13 mouse cellular contexts compared by ENCODE assay signal in the genomic region with DNA sequence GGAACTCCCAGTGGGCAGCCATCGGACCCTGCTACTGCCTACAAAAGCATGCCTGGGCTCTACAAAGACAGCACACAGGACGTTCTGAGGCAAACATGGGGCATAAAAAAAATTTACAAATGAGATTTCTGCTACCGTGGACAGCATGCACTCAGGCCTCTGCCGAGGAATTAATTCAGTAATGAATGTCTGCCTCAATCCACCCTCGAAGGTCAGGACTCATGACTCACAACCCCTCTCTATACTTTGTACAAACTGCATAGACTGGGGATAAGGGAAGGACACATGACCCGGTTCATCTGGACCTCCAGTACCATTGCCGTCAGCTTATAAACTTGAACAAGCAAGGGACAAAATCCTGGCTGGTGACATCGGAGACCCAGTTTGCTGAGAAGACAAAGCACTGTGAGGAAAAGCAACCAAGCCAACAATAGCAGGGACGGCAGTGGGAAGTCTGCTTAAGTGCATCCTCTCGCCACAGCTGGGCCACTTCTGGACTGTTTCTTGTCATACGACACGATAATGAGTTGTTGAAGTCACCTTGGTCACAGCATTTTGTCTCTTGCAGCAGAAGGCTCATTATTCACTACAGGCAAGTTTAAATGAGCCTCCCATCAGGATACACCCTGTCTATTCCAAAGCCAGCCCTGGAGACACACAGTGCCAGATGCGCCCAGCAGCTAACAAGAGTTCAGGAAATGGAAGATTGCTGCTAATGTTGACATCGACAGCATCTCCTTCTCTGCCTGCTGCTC.
DNase-seq lines count a peak whose midpoint lies in the region; ATAC-seq and TF ChIP-seq lines count a peak whose summit lies in the region.
"Had no signal": no experiment of that assay in that cellular context is flagged by ENCODE, and none has a peak within 500 bp of the region (broad histone marks: within the 10 kb centered on the region; RNA-seq: fewer than 3 reads in every experiment).

No protein-coding gene starts in this region.

- no peak overlapping the region for H3K4me2 ChIP-seq in forebrain, embryonic 13.5 days
- H3K4me2 ChIP-seq in hindbrain, postnatal 0 days (ENCODE audit: low read depth, low read length): no peak overlapping the region
- H3K4me2 ChIP-seq in liver, postnatal 0 days (ENCODE audit: low read depth, low read length): no peak overlapping the region

- intact Hi-C loops in heart, adult 2 months (cut with DNase I): no loop called here

- no peak for TF ChIP-seq CTCF in heart, adult 2 months (IDR thresholded peaks at IDR 0.05)
- TF ChIP-seq CTCF in hindbrain, postnatal 0 days (IDR thresholded peaks at IDR 0.05; ENCODE audit: low read depth): no peak
- TF ChIP-seq CTCF in liver, postnatal 0 days (IDR thresholded peaks at IDR 0.05; ENCODE audit: low read depth): no peak

- no peaks in the 10 kb centered on the region for H3K79me2 ChIP-seq in heart, adult 2 months (replicated peaks; ENCODE audit: control insufficient read depth, insufficient read depth, low read length)

- TF ChIP-seq EP300 in heart, adult 2 months (IDR thresholded peaks at IDR 0.05; ENCODE audit: insufficient read depth, low read depth, low read length): no peak
- TF ChIP-seq EP300 in liver, postnatal 0 days (IDR thresholded peaks at IDR 0.05; ENCODE audit: low read depth): no peak

- no peaks in the 10 kb centered on the region; the same call in 1 of the 2 replicates for H3K4me1 ChIP-seq in heart, adult 2 months (ENCODE audit: control insufficient read depth, insufficient read depth, low read length)
- peaks cover 25% of the 10 kb centered on the region for H3K4me1 ChIP-seq in forebrain, embryonic 13.5 days
- no peaks in the 10 kb centered on the region for H3K4me1 ChIP-seq in hindbrain, postnatal 0 days (ENCODE audit: insufficient read depth, low read length)
- H3K4me1 ChIP-seq in liver, postnatal 0 days (ENCODE audit: insufficient read depth): peaks cover 4% of the 10 kb centered on the region; the same call in 1 of the 2 replicates

- peak; percentile 89 for DNase-seq in heart, adult 11 months
- no peak for DNase-seq in heart, adult 2 months
- peak; percentile 58 for DNase-seq in MN1 (ENCODE audit: low spot score)
- peak; percentile 25 for DNase-seq in hindbrain, postnatal 0 days (ENCODE audit: low spot score)
- no peak for DNase-seq in liver, postnatal 0 days
- no peak for DNase-seq in natural killer cell, adult 2 months (ENCODE audit: low spot score in 2 of 2)
- DNase-seq in urinary bladder, adult 2 months (ENCODE audit: low spot score): no peak
- DNase-seq: cerebellum, adult 11-12 months; lung, postnatal 14 days; thymus, postnatal 25 days had no signal

- H3K27ac ChIP-seq in heart, adult 2 months: no peak overlapping the region
- peak overlapping the region; percentile 48 for H3K27ac ChIP-seq in forebrain, embryonic 13.5 days
- no peak overlapping the region for H3K27ac ChIP-seq in hindbrain, postnatal 0 days
- no peak overlapping the region for H3K27ac ChIP-seq in liver, postnatal 0 days (ENCODE audit: low read depth)
- H3K27ac ChIP-seq: layer of hippocampus, adult 2 months had no signal

- H3K9ac ChIP-seq in heart, adult 2 months (ENCODE audit: low read depth, low read length): no peak overlapping the region
- H3K9ac ChIP-seq in forebrain, embryonic 13.5 days: no peak overlapping the region
- no peak overlapping the region for H3K9ac ChIP-seq in hindbrain, postnatal 0 days (replicated peaks; ENCODE audit: low read length)
- H3K9ac ChIP-seq in liver, postnatal 0 days (replicated peaks): no peak overlapping the region

- WGBS in heart, adult 2 months: 57% methylated on average over 14 of the region's 14 CpGs
- 65% methylated on average over 14 of the region's 14 CpGs for WGBS in forebrain, embryonic 13.5 days
- WGBS in hindbrain, postnatal 0 days: 55% methylated on average over 14 of the region's 14 CpGs
- 84% methylated on average over 14 of the region's 14 CpGs for WGBS in liver, postnatal 0 days (ENCODE audit: insufficient replicate concordance)

- no peaks in the 10 kb centered on the region for H3K27me3 ChIP-seq in heart, adult 2 months (ENCODE audit: control insufficient read depth, insufficient read depth, low read length)
- no peaks in the 10 kb centered on the region for H3K27me3 ChIP-seq in forebrain, embryonic 13.5 days
- no peaks in the 10 kb centered on the region for H3K27me3 ChIP-seq in hindbrain, postnatal 0 days (ENCODE audit: insufficient read depth, low read length)
- H3K27me3 ChIP-seq in liver, postnatal 0 days (ENCODE audit: insufficient read depth, low read length): no peaks in the 10 kb centered on the region

- H3K36me3 ChIP-seq in heart, adult 2 months (ENCODE audit: control insufficient read depth, insufficient read depth, low read length): peaks cover 2% of the 10 kb centered on the region
- H3K36me3 ChIP-seq in forebrain, embryonic 13.5 days (ENCODE audit: poor library complexity, severe bottlenecking): no peaks in the 10 kb centered on the region
- H3K36me3 ChIP-seq in hindbrain, postnatal 0 days (ENCODE audit: insufficient read depth, low read length): no peaks in the 10 kb centered on the region
- peaks cover 5% of the 10 kb centered on the region for H3K36me3 ChIP-seq in liver, postnatal 0 days (replicated peaks; ENCODE audit: insufficient read depth, low read length)

- H3K9me3 ChIP-seq in forebrain, embryonic 13.5 days (replicated peaks): no peaks in the 10 kb centered on the region
- no peaks in the 10 kb centered on the region for H3K9me3 ChIP-seq in hindbrain, postnatal 0 days (ENCODE audit: low read length)
- no peaks in the 10 kb centered on the region for H3K9me3 ChIP-seq in liver, postnatal 0 days (ENCODE audit: low read length)

- TF ChIP-seq POLR2A in heart, adult 2 months (IDR thresholded peaks at IDR 0.05; ENCODE audit: insufficient read depth, low read depth, low read length): no peak

- no peak overlapping the region for H3K4me3 ChIP-seq in heart, adult 2 months
- no peak overlapping the region for H3K4me3 ChIP-seq in forebrain, embryonic 13.5 days
- no peak overlapping the region for H3K4me3 ChIP-seq in hindbrain, postnatal 0 days (ENCODE audit: low read length)
- H3K4me3 ChIP-seq in liver, postnatal 0 days (ENCODE audit: low read depth, low read length): no peak overlapping the region
- H3K4me3 ChIP-seq: erythroblast, embryonic 14.5 days; layer of hippocampus, adult 2 months had no signal

- ATAC-seq in forebrain, embryonic 13.5 days: peak; percentile 50; the same call in 1 of the 2 replicates
- ATAC-seq in hindbrain, postnatal 0 days: peak; percentile 61
- no peak for ATAC-seq in liver, postnatal 0 days

Comparison
In these comparisons a context has a peak if more than half of its experiments do, and no peak if none do; other contexts are left out.
1. DNase-seq: peak in heart, adult 11 months (single experiment), MN1 (single experiment) and hindbrain, postnatal 0 days (single experiment); none in heart, adult 2 months (0 of 2), liver, postnatal 0 days (single experiment), natural killer cell, adult 2 months (0 of 2) and urinary bladder, adult 2 months (single experiment).